Comparison of ENCODE assay signal across 8 mouse cellular contexts in the genomic region with DNA sequence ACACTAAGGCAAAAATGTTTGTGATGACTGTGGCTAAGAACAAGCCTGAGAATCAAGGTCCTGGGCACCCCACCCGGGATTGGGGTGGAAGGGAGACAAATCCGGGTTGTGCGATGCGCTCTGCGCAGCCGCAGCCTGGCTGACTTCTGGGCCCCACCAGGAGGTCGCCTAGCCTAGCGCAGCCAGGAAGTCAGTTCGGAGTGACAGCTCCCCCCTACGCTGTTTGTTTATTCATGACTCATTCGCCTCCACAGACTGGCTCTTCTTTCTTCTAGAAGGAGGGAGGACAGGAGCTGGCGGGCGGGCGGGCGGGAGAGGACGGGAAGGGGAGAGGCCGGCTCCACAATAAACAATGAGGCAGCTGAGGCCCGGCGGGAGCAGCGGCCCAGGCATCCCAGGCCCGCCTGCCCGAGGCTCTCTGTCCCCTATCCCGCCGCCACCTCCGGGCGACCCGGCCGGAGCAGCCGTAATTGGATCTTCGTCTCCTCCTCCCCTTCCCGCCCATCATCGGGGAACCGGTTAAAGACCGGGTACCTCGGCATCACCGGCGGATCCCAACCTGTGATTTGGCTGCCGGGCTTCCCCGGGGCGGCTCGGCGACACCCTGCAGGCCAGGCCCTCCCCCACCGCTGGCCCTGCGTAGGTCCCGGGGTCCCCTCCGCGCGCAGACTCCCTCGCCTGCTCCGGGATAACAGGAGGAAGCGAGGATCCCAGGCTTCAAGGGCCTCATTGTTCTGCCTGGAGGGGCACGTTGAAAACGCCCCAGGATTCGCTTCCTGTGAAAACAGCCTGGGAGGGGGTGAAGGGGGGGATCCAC.
A peak's percentile ranks its signal among the peaks of the same experiment; 100 is the strongest.
DNase-seq lines count a peak whose midpoint lies in the region; ATAC-seq lines count a peak whose summit lies in the region.

No protein-coding gene starts in this region.

- peak; percentile 81 for ATAC-seq in megakaryocyte, adult 5-6 weeks (ENCODE audit: poor library complexity, severe bottlenecking)

- peak; percentile 95 for DNase-seq in R1 (ENCODE audit: low read depth, low spot score)
- peak; percentile 71 to 84 for DNase-seq in cerebellum, postnatal 4 days (ENCODE audit: low spot score in 2 of 2)
- DNase-seq in gastrocnemius, postnatal 10 days: peak; percentile 75
- peak; percentile 90 for DNase-seq in induced T-regulatory cell, adult 2 months (ENCODE audit: low read depth)
- DNase-seq in left cerebral cortex, adult 8-10 months (ENCODE audit: low spot score in 2 of 2): peak; percentile 77 to 83
- DNase-seq in right cerebral cortex, adult 2 months (ENCODE audit: low spot score in 2 of 2): peak; percentile 78 to 85
- peak; percentile 31 for DNase-seq in urinary bladder, postnatal 10 days (ENCODE audit: low spot score)

Comparison
In these comparisons a context has a peak if more than half of its experiments do, and no peak if none do; other contexts are left out.
1. Peak in every context shown above with its lines: DNase-seq and ATAC-seq.
2. DNase-seq: peak in every context shown above with its lines; median percentile 95 in R1; 90 in induced T-regulatory cell, adult 2 months; 82 in right cerebral cortex, adult 2 months; 80 in left cerebral cortex, adult 8-10 months; 78 in cerebellum, postnatal 4 days; 75 in gastrocnemius, postnatal 10 days; 31 in urinary bladder, postnatal 10 days.